Mouse (Mus musculus): ENCODE results near the gene Smoc2.

Gene Smoc2

GRCm38 (mm10) chr17:14279177-14279965 is at the start of gene Smoc2:
Gene Smoc2, plus strand, starts transcription at chr17:14279506.
- DNase-seq = peak; percentile 52 to 63

GRCm38 (mm10) chr17:14230698-14231430 is 48.4 kb upstream of the Smoc2 start:
- peak; percentile 50 to 62 for DNase-seq

- peak; percentile 93 to 94 for DNase-seq
These were observed 46.7 kb upstream of the Smoc2 start for GRCm38 (mm10) chr17:14232629-14233028.

GRCm38 (mm10) chr17:14233658-14234057 is 45.6 kb upstream of the Smoc2 start:
- no peak for DNase-seq

- DNase-seq = no peak
These were observed 44.4 kb upstream of the Smoc2 start for GRCm38 (mm10) chr17:14234774-14235389.

GRCm38 (mm10) chr17:14237134-14237533 is 42.2 kb upstream of the Smoc2 start:
- DNase-seq = no peak

- no peak for DNase-seq
These were observed 39.3 kb upstream of the Smoc2 start for GRCm38 (mm10) chr17:14239960-14240359.

- DNase-seq = no peak
These were observed 36.7 kb upstream of the Smoc2 start for GRCm38 (mm10) chr17:14242634-14243033.

- DNase-seq = no peak
These were observed 34.9 kb upstream of the Smoc2 start for GRCm38 (mm10) chr17:14244195-14244965.

GRCm38 (mm10) chr17:14246266-14246665 is 33.0 kb upstream of the Smoc2 start:
- no peak for DNase-seq

GRCm38 (mm10) chr17:14247931-14248330 is 31.4 kb upstream of the Smoc2 start:
- DNase-seq = no peak

- DNase-seq = no peak
These were observed 29.7 kb upstream of the Smoc2 start for GRCm38 (mm10) chr17:14249595-14249994.

- no peak for DNase-seq
These were observed 28.9 kb upstream of the Smoc2 start for GRCm38 (mm10) chr17:14250401-14250800.

GRCm38 (mm10) chr17:14252456-14252855 is 26.9 kb upstream of the Smoc2 start:
- DNase-seq = peak in 1 of 2 experiments; percentile 32

- DNase-seq = peak; percentile 36 to 62
These were observed 24.7 kb upstream of the Smoc2 start for GRCm38 (mm10) chr17:14254616-14255015.

- no peak for DNase-seq
These were observed 21.3 kb upstream of the Smoc2 start for GRCm38 (mm10) chr17:14257799-14258520.

- no peak for DNase-seq
These were observed 20.4 kb upstream of the Smoc2 start for GRCm38 (mm10) chr17:14258906-14259305.

- DNase-seq = no peak
These were observed 18.3 kb upstream of the Smoc2 start for GRCm38 (mm10) chr17:14260966-14261365.

GRCm38 (mm10) chr17:14262217-14262616 is 17.1 kb upstream of the Smoc2 start:
- no peak for DNase-seq

GRCm38 (mm10) chr17:14268001-14268400 is 11.3 kb upstream of the Smoc2 start:
- no peak for DNase-seq

- DNase-seq = no peak
These were observed 5.9 kb upstream of the Smoc2 start for GRCm38 (mm10) chr17:14273386-14273785.

GRCm38 (mm10) chr17:14277310-14277709 is 2.0 kb upstream of the Smoc2 start:
- DNase-seq = no peak
